In the genomic region with DNA sequence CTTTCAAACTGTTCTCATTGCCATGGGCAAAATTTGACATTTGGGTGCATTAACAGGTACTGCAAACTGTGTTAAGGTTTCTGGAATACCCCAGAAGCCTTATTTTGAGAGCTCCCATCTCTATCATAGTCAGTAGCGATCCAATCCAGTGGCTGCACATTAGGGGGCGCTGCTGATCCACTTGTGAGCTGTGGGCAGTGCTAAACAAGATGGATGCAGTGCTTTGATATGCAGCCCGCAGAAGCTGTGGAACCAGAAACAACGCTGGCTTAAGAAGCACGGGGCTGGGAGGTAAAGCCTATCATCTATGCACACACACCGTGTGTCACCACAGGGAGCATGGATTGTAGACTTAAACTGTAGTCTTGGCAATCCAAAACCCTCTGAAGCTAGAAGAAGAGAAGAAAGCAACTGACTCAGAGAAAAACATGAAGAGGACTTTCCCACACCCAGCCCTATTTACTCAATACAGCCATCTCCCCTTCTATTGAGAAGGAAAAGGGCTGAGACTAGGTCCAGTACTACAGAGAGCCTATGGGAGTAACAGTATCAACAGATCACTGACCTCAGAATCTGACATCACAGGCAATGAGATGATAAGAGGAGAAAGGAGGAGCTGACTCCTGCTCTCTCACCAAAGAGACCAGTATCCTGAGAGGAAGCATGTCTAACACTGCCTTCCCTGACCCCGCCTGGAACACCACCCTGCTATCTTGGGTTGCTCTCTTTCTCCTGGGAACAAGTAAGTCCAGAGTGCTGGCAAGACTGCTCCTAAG, we compare ENCODE assay signal across 8 mouse cellular contexts.
DNase-seq lines count a peak whose midpoint lies in the region; ATAC-seq and TF ChIP-seq lines count a peak whose summit lies in the region.

No protein-coding gene starts in this region.

- H3K9ac ChIP-seq in heart, embryonic 12.5 days = no peak overlapping the region
- peak overlapping the region; percentile 36; the same call in 1 of the 2 replicates for H3K9ac ChIP-seq in liver, embryonic 13.5 days

- H3K27ac ChIP-seq in heart, embryonic 12.5 days (ENCODE audit: poor library complexity, severe bottlenecking) = no peak overlapping the region
- H3K27ac ChIP-seq in liver, embryonic 13.5 days = peak overlapping the region; percentile 68
- no peak overlapping the region for H3K27ac ChIP-seq in testis, adult 2 months (ENCODE audit: control insufficient read depth, insufficient read depth, low read depth, low read length)

- peak; percentile 69 for ATAC-seq in heart, embryonic 12.5 days (ENCODE audit: insufficient number of reproducible peaks, low FRiP score)
- peak; percentile 80 for ATAC-seq in liver, embryonic 13.5 days (ENCODE audit: low read depth)

- peak overlapping the region; percentile 53 for H3K4me2 ChIP-seq in heart, embryonic 12.5 days
- peak overlapping the region; percentile 57 for H3K4me2 ChIP-seq in liver, embryonic 13.5 days

- H3K27me3 ChIP-seq in heart, embryonic 12.5 days (replicated peaks) = no peaks in the 10 kb centered on the region
- no peaks in the 10 kb centered on the region for H3K27me3 ChIP-seq in liver, embryonic 13.5 days
- no peaks in the 10 kb centered on the region for H3K27me3 ChIP-seq in testis, adult 2 months (ENCODE audit: control insufficient read depth, insufficient read depth, low read length)

- no peaks in the 10 kb centered on the region for H3K36me3 ChIP-seq in heart, embryonic 12.5 days
- H3K36me3 ChIP-seq in liver, embryonic 13.5 days = no peaks in the 10 kb centered on the region
- no peaks in the 10 kb centered on the region for H3K36me3 ChIP-seq in testis, adult 2 months (ENCODE audit: control insufficient read depth, insufficient read depth, low read length)

- no peaks in the 10 kb centered on the region for H3K9me3 ChIP-seq in heart, embryonic 12.5 days (replicated peaks)
- no peaks in the 10 kb centered on the region for H3K9me3 ChIP-seq in liver, embryonic 13.5 days (replicated peaks)

- no peak overlapping the region for H3K4me3 ChIP-seq in heart, embryonic 12.5 days
- peak overlapping the region; percentile 32 for H3K4me3 ChIP-seq in liver, embryonic 13.5 days (replicated peaks)
- H3K4me3 ChIP-seq in testis, adult 2 months (ENCODE audit: control insufficient read depth, low read depth, low read length) = no peak overlapping the region

- WGBS in heart, embryonic 12.5 days = 12% methylated on average over 7 of the region's 7 CpGs
- WGBS in liver, embryonic 13.5 days (ENCODE audit: insufficient replicate concordance) = 5% methylated on average over 7 of the region's 7 CpGs

- peaks cover 8% of the 10 kb centered on the region; the same call in 1 of the 2 replicates for H3K4me1 ChIP-seq in heart, embryonic 12.5 days (replicated peaks)
- peaks cover 28% of the 10 kb centered on the region for H3K4me1 ChIP-seq in liver, embryonic 13.5 days (replicated peaks)
- no peaks in the 10 kb centered on the region for H3K4me1 ChIP-seq in testis, adult 2 months (ENCODE audit: control insufficient read depth, insufficient read depth, low read length)

- peak; percentile 85 for DNase-seq in CD4-positive helper T cell, adult 2 months (ENCODE audit: low read depth, low spot score)
- peak; percentile 74 for DNase-seq in adrenal gland, postnatal 10 days
- DNase-seq in embryo, embryonic 11.5 days (ENCODE audit: low read depth, low spot score) = peak; percentile 14
- peak; percentile 63 for DNase-seq in kidney, postnatal 10 days
- DNase-seq in liver, embryonic 13.5 days = peak; percentile 64
- peak; percentile 67 to 68 for DNase-seq in natural killer cell, adult 2 months (ENCODE audit: low spot score in 2 of 2)

- TF ChIP-seq CTCF in testis, adult 2 months (IDR thresholded peaks at IDR 0.05; ENCODE audit: control insufficient read depth, insufficient read depth, insufficient replicate concordance, low read depth, low read length) = peak; percentile 58; the same call in 1 of the 2 replicates

- TF ChIP-seq POLR2A in testis, adult 2 months (IDR thresholded peaks at IDR 0.05; ENCODE audit: control insufficient read depth, low read depth, low read length) = no peak

Comparison
In these comparisons a context has a peak if more than half of its experiments do, and no peak if none do; other contexts are left out.
1. DNase-seq: peak in every context shown above with its lines; median percentile 85 in CD4-positive helper T cell, adult 2 months; 74 in adrenal gland, postnatal 10 days; 68 in natural killer cell, adult 2 months; 64 in liver, embryonic 13.5 days; 63 in kidney, postnatal 10 days; 14 in embryo, embryonic 11.5 days.